Mouse (Mus musculus): ENCODE results near the gene Utp6. TPM values are rescaled to one million over a fixed set of nuclear protein-coding genes. Genes with fewer than 3 reads are reported as not detected.
A peak's percentile ranks its signal among the peaks of the same experiment; 100 is the strongest.

The Utp6 gene
- total RNA-seq, 2 experiments from 2014 or later = 35.9 to 39.8 TPM

DNA sequence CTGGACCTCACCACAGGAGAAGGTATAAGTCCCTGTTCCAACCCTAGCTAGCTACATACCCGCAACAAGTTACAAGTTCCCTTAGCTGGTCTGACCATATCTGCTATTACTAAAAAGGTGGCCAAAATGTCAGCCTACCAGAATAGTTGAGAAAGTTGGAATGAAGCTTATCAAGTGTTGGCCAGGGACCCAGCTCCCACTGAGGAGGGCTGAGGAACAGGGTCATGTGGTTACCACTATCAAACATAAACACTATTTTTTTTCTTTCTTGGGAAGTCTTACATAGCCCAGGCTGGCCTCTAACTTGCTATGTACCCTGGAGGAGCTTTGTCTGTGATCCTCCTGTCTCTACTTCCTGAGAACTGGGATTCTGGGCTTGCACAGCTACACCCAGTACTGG, 75.8 kb downstream of the Utp6 start:
- DNase-seq (ENCODE audit: low spot score in 2 of 2) = no peak

DNA sequence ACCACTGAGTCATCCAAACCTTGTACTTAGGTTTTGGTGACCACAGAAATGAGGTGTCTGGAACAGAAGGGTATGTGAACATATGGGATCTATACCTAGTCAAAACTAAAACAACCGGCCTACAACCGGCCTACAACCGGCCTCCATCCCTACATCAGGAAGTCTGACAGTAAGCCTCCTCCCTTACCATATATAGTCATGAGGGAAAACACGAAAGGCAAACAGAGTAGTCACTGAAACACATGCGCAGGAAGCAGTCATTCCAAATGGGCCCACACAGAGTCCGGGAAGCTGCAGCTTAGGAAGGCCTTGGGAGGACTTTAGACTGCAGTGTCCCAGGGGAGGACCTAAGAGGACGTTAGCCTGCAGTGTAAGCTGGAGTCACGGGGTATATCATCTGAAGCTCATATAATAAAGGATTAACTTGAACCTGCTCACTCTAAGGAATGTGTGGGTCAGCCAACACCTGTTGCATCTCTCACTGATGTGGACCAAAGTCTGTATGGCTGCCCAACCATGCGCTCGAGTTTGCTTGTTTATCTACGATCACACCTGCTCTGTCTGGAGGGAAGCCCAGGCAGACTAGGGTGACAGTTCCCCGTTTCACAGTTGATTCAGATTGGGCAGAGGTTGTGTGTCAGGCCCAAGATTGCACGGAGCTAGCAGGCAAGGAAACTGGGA, 76.3 kb downstream of the Utp6 start:
- DNase-seq (ENCODE audit: low spot score in 2 of 2) = peak in 1 of 2 experiments; percentile 72

- no peak for DNase-seq (ENCODE audit: low spot score in 2 of 2)
Measured at GRCm38 (mm10) chr11:79884784-79885183, 77.4 kb downstream of the Utp6 start.

Other genes starting within 250 kb of the Utp6 start
- gene Suz12, start 30.7 kb upstream of the Utp6 start, total RNA-seq (2021) = 10 to 100 TPM; 36.0 to 44.7 TPM
- gene Crlf3, start 118.6 kb upstream of the Utp6 start, total RNA-seq (2021) = 10 to 100 TPM; 22.4 to 26.0 TPM
- gene Atad5, start 127.0 kb upstream of the Utp6 start, total RNA-seq (2021) = 1 to 10 TPM; 6.6 to 7.2 TPM
- gene Tefm, start 179.8 kb upstream of the Utp6 start, total RNA-seq (2021) = 10 to 100 TPM; 18.2 to 19.7 TPM
- 1 to 10 TPM; 4.6 to 6.2 TPM for gene Adap2, start 191.7 kb upstream of the Utp6 start, total RNA-seq (2021)
- 1 to 10 TPM; 6.0 to 7.8 TPM for gene Rnf135, start 221.5 kb upstream of the Utp6 start, total RNA-seq (2021)
- gene Rhot1, start 246.6 kb upstream of the Utp6 start, total RNA-seq (2021) = 10 to 100 TPM; 54.6 to 55.2 TPM

All from gastrocnemius, postnatal 4 days (tissue).